Mouse (Mus musculus) E14TG2a.4 (cell line): ENCODE measurements around the gene Dpep1.

Source experiments
- CTCF ChIP-seq: conservative IDR thresholded peaks from 2 replicates; pipeline ENCODE4 v1.5.1; 2014; ENCODE audit warnings: low read length
- NANOG ChIP-seq: IDR thresholded peaks from 2 replicates; pipeline ENCODE4 v1.6.1; 2014; ENCODE audit warnings: borderline replicate concordance, low read length, mixed read lengths
- POU5F1 ChIP-seq: IDR thresholded peaks from 2 replicates; pipeline ENCODE4 v1.6.1; 2014; ENCODE audit warnings: low read length, borderline replicate concordance

- TF ChIP-seq CTCF = no peak
- TF ChIP-seq POU5F1 = no peak
- TF ChIP-seq NANOG = no peak
Measured at GRCm38 (mm10) chr8:123185566-123186409, at the start of gene Dpep1.
